Comparison of ENCODE assay signal across 9 mouse cellular contexts in genomic region chr8:121897205-121897604, GRCm38 (mm10). TPM values are rescaled to one million over a fixed set of nuclear protein-coding genes. Genes with fewer than 3 reads are reported as not detected.
DNase-seq lines count a peak whose midpoint lies in the region; ATAC-seq lines count a peak whose summit lies in the region.
"Had no signal": no experiment of that assay in that cellular context is flagged by ENCODE, and none has a peak within 500 bp of the region (broad histone marks: within the 10 kb centered on the region; RNA-seq: fewer than 3 reads in every experiment).

No protein-coding gene starts in this region.

- 0 out of 2 replicates have a peak overlapping the region, but pooled peaks have one; percentile 91 for H3K27ac ChIP-seq in heart, embryonic 12.5 days (ENCODE audit: poor library complexity, severe bottlenecking)
- H3K27ac ChIP-seq in midbrain, embryonic 11.5 days (ENCODE audit: low read depth, low read length): 0 out of 2 replicates have a peak overlapping the region, but pooled peaks have one; percentile 79
- no peak overlapping the region for H3K27ac ChIP-seq in midbrain, embryonic 15.5 days
- H3K27ac ChIP-seq in intestine, embryonic 16.5 days (ENCODE audit: low read length): peak overlapping the region; percentile 99
- H3K27ac ChIP-seq in stomach, embryonic 16.5 days (ENCODE audit: low read length): peak overlapping the region; percentile 98

- H3K4me2 ChIP-seq in heart, embryonic 12.5 days: 0 out of 2 replicates have a peak overlapping the region, but pooled peaks have one; percentile 55
- H3K4me2 ChIP-seq in midbrain, embryonic 11.5 days: no peak overlapping the region
- H3K4me2 ChIP-seq in midbrain, embryonic 15.5 days: no peak overlapping the region
- peak overlapping the region; percentile 53 for H3K4me2 ChIP-seq in intestine, embryonic 16.5 days (ENCODE audit: low read depth, low read length)
- H3K4me2 ChIP-seq in stomach, embryonic 16.5 days (ENCODE audit: low read depth, low read length): peak overlapping the region; percentile 53; the same call in 1 of the 2 replicates

- peaks cover 4% of the 10 kb centered on the region; the same call in 1 of the 2 replicates for H3K36me3 ChIP-seq in heart, embryonic 12.5 days
- no peaks in the 10 kb centered on the region for H3K36me3 ChIP-seq in midbrain, embryonic 11.5 days (ENCODE audit: control insufficient read depth, insufficient read depth, low read length)
- H3K36me3 ChIP-seq in midbrain, embryonic 15.5 days (replicated peaks): no peaks in the 10 kb centered on the region
- H3K36me3 ChIP-seq in intestine, embryonic 16.5 days (ENCODE audit: control insufficient read depth, insufficient read depth, low read length): no peaks in the 10 kb centered on the region
- no peaks in the 10 kb centered on the region for H3K36me3 ChIP-seq in stomach, embryonic 16.5 days (ENCODE audit: control insufficient read depth, insufficient read depth, low read length)

- no peaks in the 10 kb centered on the region for H3K9me3 ChIP-seq in heart, embryonic 12.5 days (replicated peaks)
- no peaks in the 10 kb centered on the region for H3K9me3 ChIP-seq in midbrain, embryonic 11.5 days (ENCODE audit: control insufficient read depth, low read length)
- H3K9me3 ChIP-seq in midbrain, embryonic 15.5 days: no peaks in the 10 kb centered on the region
- H3K9me3 ChIP-seq in intestine, embryonic 16.5 days (ENCODE audit: control insufficient read depth, low read length): no peaks in the 10 kb centered on the region
- H3K9me3 ChIP-seq in stomach, embryonic 16.5 days (replicated peaks; ENCODE audit: control insufficient read depth, low read length): no peaks in the 10 kb centered on the region

- no peak for DNase-seq in heart, adult 18-20 months
- DNase-seq in midbrain, embryonic 11.5 days (ENCODE audit: low spot score, missing footprints): no peak
- no peak for DNase-seq in ovary, postnatal 36 days (ENCODE audit: low spot score)
- no peak for DNase-seq in cerebellum, adult 8-10 months
- DNase-seq: heart, postnatal 14 days had no signal

- no peak for ATAC-seq in heart, embryonic 12.5 days (ENCODE audit: insufficient number of reproducible peaks, low FRiP score)
- no peak for ATAC-seq in midbrain, embryonic 11.5 days (ENCODE audit: low FRiP score)
- ATAC-seq in midbrain, embryonic 15.5 days (replicated peaks): no peak
- ATAC-seq in intestine, embryonic 16.5 days: no peak
- ATAC-seq in stomach, embryonic 16.5 days (ENCODE audit: insufficient read depth, low FRiP score): no peak

- WGBS in heart, embryonic 12.5 days: 91% methylated on average over 9 of the region's 9 CpGs
- WGBS in midbrain, embryonic 11.5 days: 77% methylated on average over 9 of the region's 9 CpGs
- 82% methylated on average over 9 of the region's 9 CpGs for WGBS in midbrain, embryonic 15.5 days
- WGBS in intestine, embryonic 16.5 days: 65% methylated on average over 9 of the region's 9 CpGs
- WGBS in stomach, embryonic 16.5 days: 59% methylated on average over 9 of the region's 9 CpGs

- peaks cover 63% of the 10 kb centered on the region for H3K4me1 ChIP-seq in heart, embryonic 12.5 days (replicated peaks)
- H3K4me1 ChIP-seq in midbrain, embryonic 11.5 days (ENCODE audit: control insufficient read depth, insufficient read depth, low read length): peaks cover 39% of the 10 kb centered on the region
- peaks cover 32% of the 10 kb centered on the region for H3K4me1 ChIP-seq in midbrain, embryonic 15.5 days
- peaks cover 41% of the 10 kb centered on the region for H3K4me1 ChIP-seq in intestine, embryonic 16.5 days (ENCODE audit: control insufficient read depth, insufficient read depth, low read length)
- peaks cover 50% of the 10 kb centered on the region for H3K4me1 ChIP-seq in stomach, embryonic 16.5 days (ENCODE audit: control insufficient read depth, insufficient read depth, low read length)

- no peak overlapping the region for H3K9ac ChIP-seq in heart, embryonic 12.5 days
- no peak overlapping the region for H3K9ac ChIP-seq in midbrain, embryonic 11.5 days (ENCODE audit: low read length)
- no peak overlapping the region for H3K9ac ChIP-seq in midbrain, embryonic 15.5 days
- peak overlapping the region; percentile 38; the same call in 1 of the 2 replicates for H3K9ac ChIP-seq in intestine, embryonic 16.5 days (ENCODE audit: low read depth, low read length)
- peak overlapping the region; percentile 64; the same call in 1 of the 2 replicates for H3K9ac ChIP-seq in stomach, embryonic 16.5 days (ENCODE audit: low read length)

- H3K4me3 ChIP-seq in heart, embryonic 12.5 days: no peak overlapping the region
- H3K4me3 ChIP-seq in midbrain, embryonic 11.5 days (ENCODE audit: low read depth, low read length): no peak overlapping the region
- no peak overlapping the region for H3K4me3 ChIP-seq in midbrain, embryonic 15.5 days
- no peak overlapping the region; the same call in 1 of the 2 replicates for H3K4me3 ChIP-seq in intestine, embryonic 16.5 days (ENCODE audit: low read length)
- H3K4me3 ChIP-seq in stomach, embryonic 16.5 days (replicated peaks; ENCODE audit: low read length): no peak overlapping the region

- no peaks in the 10 kb centered on the region for H3K27me3 ChIP-seq in heart, embryonic 12.5 days (replicated peaks)
- H3K27me3 ChIP-seq in midbrain, embryonic 11.5 days (ENCODE audit: control insufficient read depth, insufficient read depth, low read length): no peaks in the 10 kb centered on the region
- no peaks in the 10 kb centered on the region for H3K27me3 ChIP-seq in midbrain, embryonic 15.5 days (replicated peaks)
- H3K27me3 ChIP-seq in intestine, embryonic 16.5 days (replicated peaks; ENCODE audit: control insufficient read depth, insufficient read depth, low read length): no peaks in the 10 kb centered on the region
- H3K27me3 ChIP-seq in stomach, embryonic 16.5 days (ENCODE audit: control insufficient read depth, insufficient read depth, low read length): no peaks in the 10 kb centered on the region

RNA-seq across cellular contexts. Expression of gene Slc7a5, which starts 10.3 kb away (rescaled TPM):
- 22.3 and 24.6 TPM in 2 replicates for polyA plus RNA-seq in heart, embryonic 12.5 days (2016; fragmentation: Nextera tagmentation; extraction: Ambion mirVana)
- total RNA-seq in heart, adult 18-20 months (2021): 1 to 10 TPM; 4.1 to 4.8 TPM
- polyA plus RNA-seq in midbrain, embryonic 11.5 days (2014; fragmentation: Nextera tagmentation; extraction: Ambion mirVana): 34.9 and 36.5 TPM in 2 replicates
- 55.5 and 58.3 TPM in 2 replicates for polyA plus RNA-seq in midbrain, embryonic 15.5 days (2015; fragmentation: Nextera tagmentation; extraction: Ambion mirVana)
- polyA plus RNA-seq in intestine, embryonic 16.5 days (2015; fragmentation: Nextera tagmentation; extraction: Ambion mirVana): 11.6 and 12.5 TPM in 2 replicates
- polyA plus RNA-seq in stomach, embryonic 16.5 days (2015; fragmentation: Nextera tagmentation; extraction: Ambion mirVana): 19.8 and 20.0 TPM in 2 replicates

RNA-seq across cellular contexts. Expression of gene Car5a, which starts 47.5 kb away (rescaled TPM):
- not detected in 2 replicates for polyA plus RNA-seq in heart, embryonic 12.5 days (2016; fragmentation: Nextera tagmentation; extraction: Ambion mirVana)
- not detected for total RNA-seq in heart, adult 18-20 months (2021)
- polyA plus RNA-seq in midbrain, embryonic 11.5 days (2014; fragmentation: Nextera tagmentation; extraction: Ambion mirVana): 0.14 TPM in 1 of 2 replicates, not detected in the other
- 0.36 and 0.41 TPM in 2 replicates for polyA plus RNA-seq in midbrain, embryonic 15.5 days (2015; fragmentation: Nextera tagmentation; extraction: Ambion mirVana)
- 0.31 and 0.70 TPM in 2 replicates for polyA plus RNA-seq in intestine, embryonic 16.5 days (2015; fragmentation: Nextera tagmentation; extraction: Ambion mirVana)
- polyA plus RNA-seq in stomach, embryonic 16.5 days (2015; fragmentation: Nextera tagmentation; extraction: Ambion mirVana): 0.19 and 0.40 TPM in 2 replicates
- total RNA-seq: heart, postnatal 14 days had no signal

RNA-seq across cellular contexts. Expression of gene Banp, which starts 52.3 kb away (rescaled TPM):
- 28.4 and 31.8 TPM in 2 replicates for polyA plus RNA-seq in heart, embryonic 12.5 days (2016; fragmentation: Nextera tagmentation; extraction: Ambion mirVana)
- total RNA-seq in heart, adult 18-20 months (2021): 10 to 100 TPM; 30.4 to 35.6 TPM
- 48.8 and 53.4 TPM in 2 replicates for polyA plus RNA-seq in midbrain, embryonic 11.5 days (2014; fragmentation: Nextera tagmentation; extraction: Ambion mirVana)
- 54.6 and 61.9 TPM in 2 replicates for polyA plus RNA-seq in midbrain, embryonic 15.5 days (2015; fragmentation: Nextera tagmentation; extraction: Ambion mirVana)
- polyA plus RNA-seq in intestine, embryonic 16.5 days (2015; fragmentation: Nextera tagmentation; extraction: Ambion mirVana): 36.3 and 36.6 TPM in 2 replicates
- 35.9 and 36.4 TPM in 2 replicates for polyA plus RNA-seq in stomach, embryonic 16.5 days (2015; fragmentation: Nextera tagmentation; extraction: Ambion mirVana)

Comparison
In these comparisons a context has a peak if more than half of its experiments do, and no peak if none do; other contexts are left out.
1. H3K4me2 ChIP-seq: peak in heart, embryonic 12.5 days (single experiment), intestine, embryonic 16.5 days (single experiment) and stomach, embryonic 16.5 days (single experiment); none in midbrain, embryonic 11.5 days (single experiment) and midbrain, embryonic 15.5 days (single experiment).
2. H3K9ac ChIP-seq: peak in intestine, embryonic 16.5 days (single experiment) and stomach, embryonic 16.5 days (single experiment); none in heart, embryonic 12.5 days (single experiment), midbrain, embryonic 11.5 days (single experiment) and midbrain, embryonic 15.5 days (single experiment).